Mouse (Mus musculus) left cerebral cortex, postnatal 36 days (tissue): ENCODE results near the gene Psmd6. TPM values are rescaled to one million over a fixed set of nuclear protein-coding genes. Genes with fewer than 3 reads are reported as not detected.

ENCODE experiments used
- DNase-seq, 2 experiments: peaks; one replicate each; pipeline ENCODE4 v3.0.0; 2021 to 2022; ENCODE audit warnings: low spot score in 2 of 2, mixed read lengths in 1 of 2
- intact Hi-C: fragments of 180-260 bp; cut with DNase I; formaldehyde crosslinking; loops from one replicate; pipeline ENCODE4 v1.15.1; 2025
- total RNA-seq, 2 experiments: library from RNA; stranded (reverse); gene quantifications; 2 replicates each; pipeline ENCODE4 v1.2.3; 2021

Psmd6 gene
- total RNA-seq, 2 experiments from 2014 or later = 101 to 112 TPM

DNA sequence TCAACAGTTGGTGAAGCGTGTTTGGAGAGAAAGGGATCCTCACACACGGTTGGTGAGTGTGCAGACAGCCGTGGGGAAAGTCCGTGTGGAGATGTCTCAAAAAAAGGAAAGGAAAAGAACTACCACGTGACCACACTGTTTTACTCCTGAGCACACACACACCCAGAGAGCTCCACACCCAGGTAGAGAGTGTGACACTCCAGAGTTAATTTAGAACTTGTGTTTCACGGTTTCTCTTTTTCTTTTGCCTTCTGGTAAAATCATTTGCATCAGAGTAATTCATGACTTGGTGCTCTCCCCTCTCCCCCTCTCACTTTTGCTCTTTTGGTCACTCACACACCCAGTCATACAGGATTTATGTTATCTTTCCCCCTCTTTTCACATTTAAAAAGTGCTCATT is 54.5 kb downstream of the Psmd6 start:
- DNase-seq = no peak
- intact Hi-C loops = no loop called here

DNA sequence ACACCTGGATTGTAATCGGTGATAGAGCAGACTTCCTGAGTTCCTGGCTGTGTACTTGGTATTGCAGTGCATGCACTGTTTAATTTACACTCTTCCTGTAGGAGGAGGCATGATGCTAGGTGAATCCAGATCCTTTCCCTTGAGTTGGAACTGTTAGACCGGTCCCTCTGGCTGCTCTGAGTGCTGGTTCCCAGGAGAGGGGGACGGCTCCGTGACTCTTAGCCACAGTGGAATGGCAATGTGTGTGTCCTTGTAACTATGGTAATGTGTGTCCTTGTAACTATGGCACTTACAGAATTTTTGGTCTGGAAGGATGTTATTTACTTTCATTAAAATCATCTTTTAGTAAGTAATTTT is 55.7 kb downstream of the Psmd6 start:
- no peak for DNase-seq
- intact Hi-C loops = no loop called here

DNA sequence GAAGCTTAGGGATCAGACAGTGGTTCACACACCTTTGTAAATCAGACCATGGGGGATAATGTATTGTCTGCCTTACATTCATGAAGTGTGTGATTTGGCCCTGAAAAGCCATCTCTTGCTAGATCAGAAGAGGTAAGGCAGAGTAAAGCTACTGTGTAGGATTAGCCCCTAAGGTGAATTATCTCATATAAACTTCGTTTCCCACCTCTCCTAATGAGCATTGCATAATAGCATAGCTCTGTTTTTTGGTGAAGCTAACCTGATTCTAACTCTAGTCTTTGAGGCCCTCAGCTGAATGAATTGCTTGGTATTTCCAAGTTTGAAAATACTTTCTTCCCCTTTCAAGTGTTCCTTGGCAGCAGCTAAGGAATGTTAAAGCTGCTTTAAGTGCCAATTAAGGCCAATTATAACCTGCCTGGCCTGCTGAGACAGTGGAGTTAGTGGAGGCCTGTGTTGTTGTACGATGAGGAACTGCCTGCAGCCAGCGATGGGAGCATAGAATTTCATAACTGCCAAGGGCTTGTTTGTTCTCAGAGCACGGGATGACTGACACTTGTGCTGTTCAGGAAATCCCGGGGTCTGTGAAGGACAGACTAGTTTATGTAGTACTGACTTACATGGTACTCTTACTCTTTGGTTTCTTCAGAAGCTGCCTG is 56.2 kb downstream of the Psmd6 start:
- intact Hi-C loops = no loop called here
- no peak for DNase-seq

GRCm38 (mm10) chr14:14063382-14063781 is 57.4 kb downstream of the Psmd6 start:
- intact Hi-C loops = no loop called here
- no peak for DNase-seq

- intact Hi-C loops = no loop called here
Measured at GRCm38 (mm10) chr14:14062531-14063245, 58.1 kb downstream of the Psmd6 start.

More at GRCm38 (mm10) chr14:14062531-14063245, 58.1 kb downstream of the Psmd6 start:
- no peak for DNase-seq

Other genes with a start within 250 kb of the Psmd6 start
- gene Gm281, start 206.5 kb downstream of the Psmd6 start, total RNA-seq = not detected
- 10 to 100 TPM; 24.4 to 30.5 TPM for gene Atxn7, start 159.5 kb downstream of the Psmd6 start, total RNA-seq
- gene Thoc7, start 159.1 kb downstream of the Psmd6 start, total RNA-seq = 10 to 100 TPM; 90.6 to 96.9 TPM
- not detected for gene Olfr720, start 65.9 kb upstream of the Psmd6 start, total RNA-seq
- gene Olfr31, start 201.8 kb upstream of the Psmd6 start, total RNA-seq = not detected
- gene Il3ra, start 225.3 kb upstream of the Psmd6 start, total RNA-seq = 1 to 10 TPM; 3.6 to 3.9 TPM